Mouse (Mus musculus) CH12.LX (cell line): ENCODE measurements around the gene Ppil2.

Experiments
- CHD1 ChIP-seq: IDR thresholded peaks from 2 replicates; pipeline ENCODE4 v1.6.1; 2012; ENCODE audit warnings: low read depth, low read length, improper control_type of control experiment, inconsistent platforms
- CTCF ChIP-seq, 2 experiments: IDR thresholded peaks in 1 of 2; conservative IDR thresholded peaks in 1 of 2; 2 replicates each; pipeline ENCODE4 v1.5.1; 2011 to 2012; ENCODE audit warnings: low read depth in 2 of 2, low read length in 2 of 2, improper control_type of control experiment in 1 of 2, inconsistent platforms in 1 of 2, mild to moderate bottlenecking in 1 of 2, moderate library complexity in 1 of 2
- E2F4 ChIP-seq: IDR thresholded peaks from 2 replicates; pipeline ENCODE4 v1.6.1; 2011; ENCODE audit warnings: low read depth, low read length, improper control_type of control experiment; ENCODE audit not compliant: insufficient replicate concordance
- EP300 ChIP-seq: IDR thresholded peaks from 2 replicates; pipeline ENCODE4 v1.6.1; 2011; ENCODE audit warnings: low read length, improper control_type of control experiment
- JUND ChIP-seq: conservative IDR thresholded peaks from 2 replicates; pipeline ENCODE4 v1.6.1; 2011; ENCODE audit warnings: low read depth, low read length, improper control_type of control experiment
- KAT2A ChIP-seq: IDR thresholded peaks from 2 replicates; pipeline ENCODE4 v1.6.1; 2012; ENCODE audit warnings: low read length, improper control_type of control experiment, inconsistent platforms; ENCODE audit not compliant: insufficient replicate concordance
- MXI1 ChIP-seq: IDR thresholded peaks from 2 replicates; pipeline ENCODE4 v1.6.1; 2011; ENCODE audit warnings: mild to moderate bottlenecking, low read depth, low read length, improper control_type of control experiment
- NRF1 ChIP-seq: IDR thresholded peaks from 2 replicates; pipeline ENCODE4 v1.6.1; 2014; ENCODE audit warnings: low read depth, mild to moderate bottlenecking, inconsistent platforms, low read length, improper control_type of control experiment, moderate library complexity
- POLR2A ChIP-seq: IDR thresholded peaks from 2 replicates; pipeline ENCODE4 v1.6.1; 2011; ENCODE audit warnings: low read depth, mild to moderate bottlenecking, improper control_type of control experiment, low read length
- SIN3A ChIP-seq: IDR thresholded peaks from 2 replicates; pipeline ENCODE4 v1.6.1; 2012; ENCODE audit warnings: low read length, improper control_type of control experiment, inconsistent platforms
- TBP ChIP-seq: conservative IDR thresholded peaks from 2 replicates; pipeline ENCODE4 v1.6.1; 2011; ENCODE audit warnings: low read depth, low read length, improper control_type of control experiment
- USF2 ChIP-seq: conservative IDR thresholded peaks from 2 replicates; pipeline ENCODE4 v1.6.1; 2011; ENCODE audit warnings: low read depth, low read length, improper control_type of control experiment

DNA sequence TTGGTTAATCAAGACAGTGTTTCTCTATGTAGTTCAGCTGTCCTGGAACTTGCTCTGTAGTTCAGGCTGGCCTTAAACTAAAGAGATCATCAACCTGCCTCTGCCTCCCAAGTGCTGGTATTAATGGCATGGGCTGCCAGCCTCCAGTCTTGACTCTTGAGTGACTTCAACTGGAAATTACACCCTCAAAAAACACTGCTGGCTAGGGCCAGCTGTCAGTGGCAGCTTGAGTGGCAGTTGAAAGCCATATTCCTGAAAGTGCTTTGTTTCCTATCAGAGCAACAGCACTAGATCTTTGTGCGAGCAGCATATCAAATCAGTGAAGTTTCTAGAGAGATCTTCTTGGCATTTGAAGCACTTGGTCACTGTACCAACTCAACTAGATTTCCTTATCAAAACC lies 69.6 kb downstream of the Ppil2 start:
- TF ChIP-seq E2F4 (no peak), EP300 (no peak), CTCF (conservative IDR thresholded peaks at IDR 0.05 in 1 of 2, IDR thresholded peaks at IDR 0.05 in 1 of 2; ENCODE audit: low read depth in 2 of 2, low read length in 2 of 2) (no peak), NRF1 (no peak), POLR2A (no peak), SIN3A (no peak), USF2 (no peak), JUND (no peak), CHD1 (no peak), TBP (no peak), KAT2A (no peak), MXI1 (no peak)
